Mouse (Mus musculus) urinary bladder, postnatal 25 days (tissue): ENCODE results near the gene Gm20917.
"Not testable (repeated sequence)": the region's sequence is repeated elsewhere in the genome, so short reads cannot be mapped to it uniquely, and the experiment has no call there.

ENCODE experiments used
- DNase-seq: peaks from one replicate; pipeline ENCODE4 v3.0.0; 2022; ENCODE audit warnings: low spot score

The Gm20917 gene

GRCm38 (mm10) chrY:79151022-79151421 is at the start of gene Gm20917:
TSS of gene Gm20917 (minus strand) at chrY:79151122.
- DNase-seq, result not testable (repeated sequence)
